Mouse (Mus musculus): ENCODE data around the gene Slc1a1. TPM values are rescaled to one million over a fixed set of nuclear protein-coding genes. Genes with fewer than 3 reads are reported as not detected.

The Slc1a1 gene
- polyA plus RNA-seq, 2 experiments = 0.81 to 1.1 TPM

DNA sequence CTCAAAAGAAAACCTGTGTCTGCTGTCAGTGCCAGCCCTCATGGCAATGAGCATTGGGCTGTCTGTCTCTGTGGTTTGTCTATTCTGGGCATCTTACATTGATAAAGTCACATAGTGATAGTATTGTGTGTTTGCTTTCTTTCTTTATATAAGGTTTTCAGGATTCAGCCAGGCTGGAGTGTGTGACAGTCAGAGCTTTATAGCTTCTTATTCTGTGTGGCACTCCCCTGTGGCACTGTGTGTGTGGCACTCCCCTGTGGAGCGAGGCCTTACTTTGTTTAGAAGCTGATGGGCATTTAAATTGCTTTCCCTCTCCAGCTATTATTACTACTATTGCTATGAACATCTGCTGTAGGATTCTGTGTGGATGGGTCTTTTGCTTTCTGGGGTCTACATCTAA lies 30.7 kb downstream of the Slc1a1 start:
- ATAC-seq (ENCODE audit: low FRiP score, low read depth) (no peak), DNase-seq (ENCODE audit: low spot score) (no peak)
- H3K4me2 ChIP-seq (replicated peaks; ENCODE audit: low read depth, low read length, severe bottlenecking) = no peak overlapping the region
- H3K27ac ChIP-seq (replicated peaks; ENCODE audit: low read depth, low read length) = no peak overlapping the region
- 74% methylated on average over 1 of the region's 1 CpGs for WGBS
- no peaks in the 10 kb centered on the region for H3K27me3 ChIP-seq (ENCODE audit: control insufficient read depth, insufficient read depth, low read length)
- no peak overlapping the region for H3K4me3 ChIP-seq (replicated peaks; ENCODE audit: low read length)
- no peaks in the 10 kb centered on the region for H3K9me3 ChIP-seq (ENCODE audit: control insufficient read depth, low read length)
- no peaks in the 10 kb centered on the region for H3K4me1 ChIP-seq (ENCODE audit: control insufficient read depth, insufficient read depth, low read length)
- no peak overlapping the region for H3K9ac ChIP-seq (ENCODE audit: low read depth, low read length, severe bottlenecking)
- no peaks in the 10 kb centered on the region for H3K36me3 ChIP-seq (ENCODE audit: control insufficient read depth, insufficient read depth, low read length)
- no peak for TF ChIP-seq POLR2A (IDR thresholded peaks at IDR 0.05; ENCODE audit: borderline replicate concordance, extremely low read depth, insufficient read depth, insufficient read length)

DNA sequence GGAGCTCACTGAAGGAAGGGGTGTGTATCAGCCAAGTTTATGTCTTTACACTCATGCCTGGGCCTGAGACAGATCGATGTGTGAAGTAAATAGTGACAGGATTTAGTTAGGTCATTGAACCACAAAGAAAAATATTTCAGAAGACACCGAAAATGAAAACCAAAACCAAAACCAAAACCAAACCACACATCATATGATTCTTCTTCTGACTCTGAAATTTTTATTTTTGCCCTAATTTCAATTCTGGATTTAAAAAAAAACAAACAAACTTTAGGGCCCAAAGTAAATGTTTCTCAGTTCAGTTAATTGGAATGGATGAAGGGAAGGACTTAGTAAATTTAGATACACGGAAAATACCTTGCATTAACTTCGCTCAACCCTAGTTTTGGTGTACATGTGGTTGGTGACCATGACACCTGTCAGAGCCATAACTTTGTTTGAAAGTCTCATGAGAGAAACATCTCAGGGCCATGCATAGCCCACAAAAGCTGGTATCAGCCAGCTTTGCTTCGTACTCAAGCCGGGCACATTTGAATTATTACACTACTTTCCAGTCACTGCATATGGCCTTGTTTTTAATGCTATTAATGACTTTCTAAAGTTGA lies 34.5 kb downstream of the Slc1a1 start:
- no peak for TF ChIP-seq POLR2A (IDR thresholded peaks at IDR 0.05; ENCODE audit: borderline replicate concordance, extremely low read depth, insufficient read depth, insufficient read length)
- ATAC-seq (ENCODE audit: low FRiP score, low read depth) = no peak
- Histone ChIP-seq H3K9ac (ENCODE audit: low read depth, low read length, severe bottlenecking) (no peak overlapping the region), H3K27ac (replicated peaks; ENCODE audit: low read depth, low read length) (no peak overlapping the region), H3K9me3 (ENCODE audit: control insufficient read depth, low read length) (no peaks in the 10 kb centered on the region), H3K36me3 (ENCODE audit: control insufficient read depth, insufficient read depth, low read length) (no peaks in the 10 kb centered on the region), H3K27me3 (ENCODE audit: control insufficient read depth, insufficient read depth, low read length) (no peaks in the 10 kb centered on the region), H3K4me2 (replicated peaks; ENCODE audit: low read depth, low read length, severe bottlenecking) (no peak overlapping the region), H3K4me3 (replicated peaks; ENCODE audit: low read length) (no peak overlapping the region), H3K4me1 (ENCODE audit: control insufficient read depth, insufficient read depth, low read length) (no peaks in the 10 kb centered on the region)
- 83% methylated on average over 6 of the region's 6 CpGs for WGBS
- DNase-seq (ENCODE audit: low spot score) = no peak

DNA sequence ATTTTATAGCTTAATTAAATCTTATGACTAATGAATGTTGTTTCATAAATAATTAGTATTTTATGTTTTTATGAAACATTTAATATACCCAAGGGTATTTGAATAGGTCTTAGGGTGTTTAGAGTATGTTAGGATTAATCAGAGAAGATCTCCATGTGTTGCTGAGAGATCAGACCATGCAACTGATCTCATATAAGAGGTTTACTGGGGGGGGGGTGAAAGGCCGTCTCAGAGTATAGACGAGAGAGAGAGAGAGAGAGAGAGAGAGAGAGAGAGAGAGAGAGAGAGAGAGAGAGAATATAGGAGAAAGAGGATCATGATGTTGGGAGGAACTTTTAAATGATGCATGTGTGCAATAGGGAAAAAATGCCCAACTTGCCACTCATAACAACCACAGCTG lies 35.5 kb downstream of the Slc1a1 start:
- Histone ChIP-seq H3K27me3 (ENCODE audit: control insufficient read depth, insufficient read depth, low read length) (no peaks in the 10 kb centered on the region), H3K4me2 (replicated peaks; ENCODE audit: low read depth, low read length, severe bottlenecking) (no peak overlapping the region), H3K9ac (ENCODE audit: low read depth, low read length, severe bottlenecking) (no peak overlapping the region), H3K9me3 (ENCODE audit: control insufficient read depth, low read length) (no peaks in the 10 kb centered on the region), H3K36me3 (ENCODE audit: control insufficient read depth, insufficient read depth, low read length) (no peaks in the 10 kb centered on the region), H3K4me1 (ENCODE audit: control insufficient read depth, insufficient read depth, low read length) (no peaks in the 10 kb centered on the region), H3K27ac (replicated peaks; ENCODE audit: low read depth, low read length) (no peak overlapping the region), H3K4me3 (replicated peaks; ENCODE audit: low read length) (no peak overlapping the region)
- ATAC-seq (ENCODE audit: low FRiP score, low read depth) (no peak), DNase-seq (ENCODE audit: low spot score) (no peak)
- TF ChIP-seq POLR2A (IDR thresholded peaks at IDR 0.05; ENCODE audit: borderline replicate concordance, extremely low read depth, insufficient read depth, insufficient read length) = no peak
- WGBS = 38% methylated on average over 2 of the region's 2 CpGs

DNA sequence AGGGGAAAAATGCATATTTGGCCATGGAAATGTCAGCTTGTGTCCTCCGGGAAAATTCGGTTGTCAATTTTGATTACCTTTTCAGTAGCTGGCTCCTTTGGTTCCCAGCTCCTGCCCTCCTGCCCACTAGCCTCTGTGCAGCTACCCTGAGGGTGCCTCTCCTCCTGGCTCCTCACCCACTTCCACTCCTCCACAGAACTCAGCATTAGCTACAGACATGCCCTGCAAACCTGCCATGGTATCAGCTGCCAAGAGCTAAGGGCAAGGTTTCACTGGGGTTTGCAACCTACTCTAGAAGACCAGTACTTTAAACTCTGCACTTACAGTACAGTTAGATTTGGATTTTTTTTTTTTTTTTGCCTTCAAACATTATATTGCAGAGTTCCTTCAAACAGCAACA lies 44.6 kb downstream of the Slc1a1 start:
- TF ChIP-seq POLR2A (IDR thresholded peaks at IDR 0.05; ENCODE audit: borderline replicate concordance, extremely low read depth, insufficient read depth, insufficient read length) = no peak
- Histone ChIP-seq H3K27ac (replicated peaks; ENCODE audit: low read depth, low read length) (no peak overlapping the region), H3K36me3 (ENCODE audit: control insufficient read depth, insufficient read depth, low read length) (no peaks in the 10 kb centered on the region), H3K4me1 (ENCODE audit: control insufficient read depth, insufficient read depth, low read length) (no peaks in the 10 kb centered on the region), H3K9me3 (ENCODE audit: control insufficient read depth, low read length) (no peaks in the 10 kb centered on the region), H3K27me3 (ENCODE audit: control insufficient read depth, insufficient read depth, low read length) (no peaks in the 10 kb centered on the region), H3K4me3 (replicated peaks; ENCODE audit: low read length) (no peak overlapping the region), H3K4me2 (replicated peaks; ENCODE audit: low read depth, low read length, severe bottlenecking) (no peak overlapping the region), H3K9ac (ENCODE audit: low read depth, low read length, severe bottlenecking) (no peak overlapping the region)
- WGBS = 89% methylated on average over 2 of the region's 2 CpGs
- DNase-seq (ENCODE audit: low spot score) = no peak
- no peak for ATAC-seq (ENCODE audit: low FRiP score, low read depth)

DNA sequence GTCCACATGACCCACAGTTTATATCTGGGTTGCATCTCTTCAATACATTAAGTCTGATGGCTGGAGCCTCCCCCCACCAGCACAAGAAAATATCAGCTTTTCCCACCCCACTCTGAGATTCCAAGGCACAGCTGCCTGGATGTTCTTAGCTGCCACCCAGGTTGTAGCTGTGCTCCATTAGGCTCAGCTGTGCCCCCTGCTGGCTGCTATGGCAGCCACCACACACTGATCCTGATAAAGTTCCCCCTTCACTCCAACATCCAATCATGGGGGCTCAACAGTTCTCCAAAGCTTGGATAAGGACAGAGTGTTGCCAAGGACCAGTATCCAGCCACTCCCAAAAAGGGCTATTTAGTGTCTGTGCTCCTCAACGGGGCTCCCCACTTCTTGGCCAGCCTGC lies 48.3 kb downstream of the Slc1a1 start:
- Histone ChIP-seq H3K4me1 (ENCODE audit: control insufficient read depth, insufficient read depth, low read length) (no peaks in the 10 kb centered on the region), H3K4me2 (replicated peaks; ENCODE audit: low read depth, low read length, severe bottlenecking) (no peak overlapping the region), H3K27ac (replicated peaks; ENCODE audit: low read depth, low read length) (no peak overlapping the region), H3K36me3 (ENCODE audit: control insufficient read depth, insufficient read depth, low read length) (no peaks in the 10 kb centered on the region), H3K27me3 (ENCODE audit: control insufficient read depth, insufficient read depth, low read length) (no peaks in the 10 kb centered on the region), H3K4me3 (replicated peaks; ENCODE audit: low read length) (no peak overlapping the region), H3K9ac (ENCODE audit: low read depth, low read length, severe bottlenecking) (no peak overlapping the region), H3K9me3 (ENCODE audit: control insufficient read depth, low read length) (no peaks in the 10 kb centered on the region)
- no peak for ATAC-seq (ENCODE audit: low FRiP score, low read depth)
- 63% methylated on average over 1 of the region's 1 CpGs for WGBS
- no peak for TF ChIP-seq POLR2A (IDR thresholded peaks at IDR 0.05; ENCODE audit: borderline replicate concordance, extremely low read depth, insufficient read depth, insufficient read length)
- no peak for DNase-seq (ENCODE audit: low spot score)

DNA sequence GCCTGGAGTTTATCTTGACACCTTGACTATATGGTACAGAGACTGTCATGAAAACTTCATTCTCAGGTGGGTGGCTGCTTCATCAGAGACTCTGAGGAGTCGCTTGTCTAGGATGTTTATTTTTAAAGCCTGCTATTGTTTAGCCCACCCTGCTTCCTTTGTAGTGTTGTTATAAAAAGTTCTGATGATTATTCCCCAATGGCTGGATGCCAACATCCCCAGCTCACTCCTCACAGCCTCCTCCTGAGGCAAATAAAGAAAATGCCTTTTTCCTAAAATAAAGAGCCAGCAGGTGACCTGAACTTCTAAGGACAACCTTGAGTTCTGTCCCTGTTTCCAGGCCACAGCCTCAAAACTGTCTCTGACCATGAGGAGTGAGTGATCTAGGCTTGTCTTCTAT lies 53.6 kb downstream of the Slc1a1 start:
- ATAC-seq (ENCODE audit: low FRiP score, low read depth) (no peak), DNase-seq (ENCODE audit: low spot score) (no peak)
- Histone ChIP-seq H3K27me3 (ENCODE audit: control insufficient read depth, insufficient read depth, low read length) (no peaks in the 10 kb centered on the region), H3K9me3 (ENCODE audit: control insufficient read depth, low read length) (no peaks in the 10 kb centered on the region), H3K4me1 (ENCODE audit: control insufficient read depth, insufficient read depth, low read length) (no peaks in the 10 kb centered on the region), H3K27ac (replicated peaks; ENCODE audit: low read depth, low read length) (no peak overlapping the region), H3K9ac (ENCODE audit: low read depth, low read length, severe bottlenecking) (no peak overlapping the region), H3K36me3 (ENCODE audit: control insufficient read depth, insufficient read depth, low read length) (no peaks in the 10 kb centered on the region), H3K4me3 (replicated peaks; ENCODE audit: low read length) (no peak overlapping the region), H3K4me2 (replicated peaks; ENCODE audit: low read depth, low read length, severe bottlenecking) (no peak overlapping the region)
- TF ChIP-seq POLR2A (IDR thresholded peaks at IDR 0.05; ENCODE audit: borderline replicate concordance, extremely low read depth, insufficient read depth, insufficient read length) = no peak
- WGBS = 65% methylated on average over 1 of the region's 1 CpGs

Measured in limb, embryonic 14.5 days (tissue).